Mouse (Mus musculus): ENCODE data around the gene Pebp1. TPM values are rescaled to one million over a fixed set of nuclear protein-coding genes. Genes with fewer than 3 reads are reported as not detected.

Gene Pebp1
- polyA plus RNA-seq, 1 experiment from 2014 or later, result 1,104 TPM

GRCm38 (mm10) chr5:117282360-117282759, 5.1 kb downstream of the Pebp1 start:
- 85% methylated on average over 8 of the region's 8 CpGs for WGBS
- Histone ChIP-seq H3K27ac (no peak overlapping the region), H3K9ac (no peak overlapping the region), H3K9me3 (no peaks in the 10 kb centered on the region), H3K4me3 (no peak overlapping the region), H3K36me3 (replicated peaks) (peaks cover 13% of the 10 kb centered on the region; the same call in 1 of the 2 replicates), H3K4me2 (no peak overlapping the region), H3K27me3 (replicated peaks) (no peaks in the 10 kb centered on the region), H3K4me1 (peaks cover 26% of the 10 kb centered on the region)
- ATAC-seq (replicated peaks), result no peak

- Histone ChIP-seq H3K27ac (no peak overlapping the region), H3K9me3 (no peaks in the 10 kb centered on the region), H3K27me3 (replicated peaks) (no peaks in the 10 kb centered on the region), H3K9ac (no peak overlapping the region), H3K4me2 (no peak overlapping the region), H3K4me3 (no peak overlapping the region), H3K4me1 (peaks cover 24% of the 10 kb centered on the region), H3K36me3 (replicated peaks) (peaks cover 13% of the 10 kb centered on the region; the same call in 1 of the 2 replicates)
- ATAC-seq (replicated peaks), result no peak
- 95% methylated on average over 10 of the region's 10 CpGs for WGBS
These were observed 5.9 kb downstream of the Pebp1 start for GRCm38 (mm10) chr5:117281536-117281935.

DNA sequence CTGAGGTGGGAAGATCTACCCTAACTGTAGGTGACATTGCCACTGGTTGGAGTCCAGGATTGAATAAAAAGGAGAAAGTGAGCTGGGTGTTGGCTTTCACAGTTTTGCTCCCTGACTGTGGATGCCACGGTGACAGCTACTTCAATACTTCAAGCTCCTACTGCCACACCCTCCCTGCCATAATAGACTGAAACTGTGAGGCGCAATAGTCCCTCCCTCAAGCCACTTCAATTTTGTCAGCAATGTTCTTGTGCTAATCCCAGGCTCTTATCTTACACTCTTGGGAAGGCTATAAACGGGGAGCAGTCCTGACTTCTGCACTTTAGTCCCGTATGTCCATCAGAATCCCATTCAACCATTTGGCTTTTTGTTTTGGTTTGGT, 7.8 kb downstream of the Pebp1 start:
- H3K27ac ChIP-seq, result no peak overlapping the region
- WGBS, result 81% methylated on average over 4 of the region's 4 CpGs
- no peak overlapping the region for H3K9ac ChIP-seq

GRCm38 (mm10) chr5:117278809-117279668, 8.4 kb downstream of the Pebp1 start:
- no peak overlapping the region for H3K4me3 ChIP-seq
- H3K36me3 ChIP-seq (replicated peaks), result 0 out of 2 replicates have a peak, but pooled peaks cover 3% of the 10 kb centered on the region
- no peak overlapping the region for H3K9ac ChIP-seq
- no peaks in the 10 kb centered on the region for H3K9me3 ChIP-seq
- no peak overlapping the region for H3K4me2 ChIP-seq
- no peak for ATAC-seq (replicated peaks)
- WGBS, result 91% methylated on average over 15 of the region's 15 CpGs
- H3K27me3 ChIP-seq (replicated peaks), result no peaks in the 10 kb centered on the region
- H3K4me1 ChIP-seq, result no peaks in the 10 kb centered on the region
- no peak overlapping the region for H3K27ac ChIP-seq

More for the DNA sequence above, 7.8 kb downstream of the Pebp1 start:
- Histone ChIP-seq H3K27me3 (replicated peaks) (no peaks in the 10 kb centered on the region), H3K36me3 (replicated peaks) (peaks cover 5% of the 10 kb centered on the region; the same call in 1 of the 2 replicates), H3K9me3 (no peaks in the 10 kb centered on the region), H3K4me1 (peaks cover 6% of the 10 kb centered on the region), H3K4me3 (no peak overlapping the region), H3K4me2 (no peak overlapping the region)
- ATAC-seq (replicated peaks), result no peak

DNA sequence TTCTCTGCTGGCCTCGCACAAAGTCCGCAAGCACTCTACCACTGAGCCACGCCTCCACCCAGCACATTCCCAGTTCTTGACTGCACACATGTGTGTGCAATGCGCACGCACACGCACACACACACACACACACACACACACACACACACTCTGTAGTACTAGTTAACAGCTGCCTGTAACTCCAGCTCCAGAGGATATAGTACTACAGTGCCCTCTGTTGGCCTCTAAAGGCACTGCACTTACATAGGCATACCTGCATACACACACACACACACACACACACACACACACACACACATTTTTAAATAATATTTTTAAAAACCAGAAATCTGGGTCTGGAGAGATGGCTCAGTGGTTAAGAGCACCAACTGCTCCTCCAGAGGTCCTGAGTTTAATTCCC, 9.6 kb downstream of the Pebp1 start:
- WGBS, result 92% methylated on average over 6 of the region's 6 CpGs
- no peak for ATAC-seq (replicated peaks)
- Histone ChIP-seq H3K27ac (no peak overlapping the region), H3K27me3 (replicated peaks) (no peaks in the 10 kb centered on the region), H3K4me3 (no peak overlapping the region), H3K36me3 (replicated peaks) (no peaks in the 10 kb centered on the region), H3K9ac (no peak overlapping the region), H3K9me3 (no peaks in the 10 kb centered on the region), H3K4me1 (no peaks in the 10 kb centered on the region), H3K4me2 (no peak overlapping the region)

DNA sequence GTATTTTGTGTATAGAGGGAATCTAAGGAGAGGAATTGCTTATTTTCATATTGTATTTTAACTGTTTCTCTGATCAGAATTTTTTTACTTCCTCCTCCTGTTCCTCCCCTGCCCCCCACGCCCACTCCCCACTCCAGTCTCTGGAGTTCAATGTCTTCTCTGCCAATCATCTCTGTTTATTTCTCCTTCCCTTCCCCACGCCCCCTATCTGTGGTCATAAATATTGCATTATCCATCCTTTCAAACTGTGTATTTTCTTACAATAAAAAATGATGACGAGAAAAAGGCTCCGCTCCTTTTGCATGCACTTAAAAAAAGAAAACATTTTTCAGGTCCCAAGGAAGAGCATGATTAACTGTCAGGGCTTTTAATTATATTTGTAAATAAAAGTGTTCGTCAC, 12.6 kb downstream of the Pebp1 start:
- Histone ChIP-seq H3K9me3 (no peaks in the 10 kb centered on the region), H3K9ac (no peak overlapping the region), H3K4me1 (no peaks in the 10 kb centered on the region), H3K4me3 (no peak overlapping the region), H3K36me3 (replicated peaks) (no peaks in the 10 kb centered on the region), H3K27ac (no peak overlapping the region), H3K27me3 (replicated peaks) (no peaks in the 10 kb centered on the region), H3K4me2 (no peak overlapping the region)
- ATAC-seq (replicated peaks), result no peak
- WGBS, result 64% methylated on average over 5 of the region's 5 CpGs

- WGBS, result 89% methylated on average over 14 of the region's 14 CpGs
- H3K9ac ChIP-seq, result no peak overlapping the region
- H3K36me3 ChIP-seq (replicated peaks), result no peaks in the 10 kb centered on the region
- no peaks in the 10 kb centered on the region for H3K27me3 ChIP-seq (replicated peaks)
- no peak overlapping the region for H3K27ac ChIP-seq
- H3K4me3 ChIP-seq, result no peak overlapping the region
- no peaks in the 10 kb centered on the region for H3K9me3 ChIP-seq
- H3K4me2 ChIP-seq, result no peak overlapping the region
- H3K4me1 ChIP-seq, result no peaks in the 10 kb centered on the region
- ATAC-seq (replicated peaks), result no peak
These were observed 15.5 kb downstream of the Pebp1 start for GRCm38 (mm10) chr5:117271945-117272344.

DNA sequence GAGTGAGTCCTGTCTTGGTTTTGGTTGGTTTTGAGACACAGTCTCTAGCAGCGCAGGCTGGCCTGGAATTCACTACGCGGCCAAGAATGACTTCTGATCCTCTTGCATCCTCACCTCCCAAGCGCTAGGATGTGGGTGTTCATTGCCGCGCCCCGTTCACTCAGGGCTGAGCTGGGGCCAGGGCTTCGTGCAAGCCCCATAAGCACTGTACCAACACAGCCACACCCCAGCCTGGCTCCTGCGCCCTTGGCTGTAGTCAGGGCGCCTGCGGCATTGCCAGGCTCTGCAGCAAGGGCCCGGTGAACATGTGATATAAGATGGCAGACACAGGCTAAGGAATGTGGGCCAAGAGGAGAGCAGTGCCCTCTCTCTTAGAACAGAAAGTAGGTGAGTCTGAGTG, 18.0 kb downstream of the Pebp1 start:
- H3K36me3 ChIP-seq (replicated peaks), result peaks cover 9% of the 10 kb centered on the region; the same call in 1 of the 2 replicates

GRCm38 (mm10) chr5:117268749-117269148, 18.7 kb downstream of the Pebp1 start:
- ATAC-seq (replicated peaks), result no peak
- H3K4me3 ChIP-seq, result no peak overlapping the region
- H3K27me3 ChIP-seq (replicated peaks), result no peaks in the 10 kb centered on the region
- H3K27ac ChIP-seq, result no peak overlapping the region
- no peak overlapping the region for H3K4me2 ChIP-seq
- peaks cover 14% of the 10 kb centered on the region for H3K36me3 ChIP-seq (replicated peaks)
- 37% methylated on average over 5 of the region's 5 CpGs for WGBS
- no peaks in the 10 kb centered on the region for H3K9me3 ChIP-seq
- H3K9ac ChIP-seq, result no peak overlapping the region
- H3K4me1 ChIP-seq, result no peaks in the 10 kb centered on the region

More for the DNA sequence above, 18.0 kb downstream of the Pebp1 start:
- no peaks in the 10 kb centered on the region for H3K4me1 ChIP-seq
- H3K27me3 ChIP-seq (replicated peaks), result no peaks in the 10 kb centered on the region
- H3K9ac ChIP-seq, result no peak overlapping the region
- H3K4me2 ChIP-seq, result no peak overlapping the region
- no peak overlapping the region for H3K4me3 ChIP-seq
- no peaks in the 10 kb centered on the region for H3K9me3 ChIP-seq
- H3K27ac ChIP-seq, result no peak overlapping the region
- 97% methylated on average over 12 of the region's 12 CpGs for WGBS
- no peak for ATAC-seq (replicated peaks)

DNA sequence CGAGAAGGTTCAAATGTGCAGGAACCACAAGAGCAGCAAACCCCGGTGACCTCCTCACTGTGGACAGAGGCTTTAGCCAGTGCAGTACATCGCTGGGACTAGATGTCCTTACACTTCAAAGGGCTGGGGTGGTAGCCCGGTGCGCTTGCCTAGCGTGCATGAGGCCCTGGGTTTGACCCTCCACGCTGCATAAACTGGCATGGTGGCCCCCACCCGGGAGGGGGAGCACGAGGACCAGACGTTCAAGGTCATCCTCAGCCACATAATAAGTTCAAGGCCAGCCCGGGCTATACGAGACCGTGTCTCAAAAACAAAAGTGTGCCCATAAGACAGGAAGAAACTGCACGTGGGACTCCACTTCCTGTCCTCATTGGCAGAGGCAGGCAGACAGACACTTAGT, 19.5 kb downstream of the Pebp1 start:
- no peak for ATAC-seq (replicated peaks)
- Histone ChIP-seq H3K27ac (no peak overlapping the region), H3K4me2 (no peak overlapping the region), H3K36me3 (replicated peaks) (peaks cover 20% of the 10 kb centered on the region), H3K4me1 (no peaks in the 10 kb centered on the region), H3K9me3 (no peaks in the 10 kb centered on the region), H3K27me3 (replicated peaks) (no peaks in the 10 kb centered on the region), H3K9ac (no peak overlapping the region), H3K4me3 (no peak overlapping the region)
- WGBS, result 80% methylated on average over 14 of the region's 14 CpGs

GRCm38 (mm10) chr5:117264701-117265100, 22.7 kb downstream of the Pebp1 start:
- Histone ChIP-seq H3K27ac (no peak overlapping the region), H3K36me3 (replicated peaks) (peaks cover 32% of the 10 kb centered on the region), H3K4me3 (no peak overlapping the region), H3K27me3 (replicated peaks) (no peaks in the 10 kb centered on the region), H3K9me3 (no peaks in the 10 kb centered on the region), H3K9ac (no peak overlapping the region), H3K4me1 (no peaks in the 10 kb centered on the region), H3K4me2 (no peak overlapping the region)
- 53% methylated on average over 5 of the region's 5 CpGs for WGBS
- ATAC-seq (replicated peaks), result no peak

DNA sequence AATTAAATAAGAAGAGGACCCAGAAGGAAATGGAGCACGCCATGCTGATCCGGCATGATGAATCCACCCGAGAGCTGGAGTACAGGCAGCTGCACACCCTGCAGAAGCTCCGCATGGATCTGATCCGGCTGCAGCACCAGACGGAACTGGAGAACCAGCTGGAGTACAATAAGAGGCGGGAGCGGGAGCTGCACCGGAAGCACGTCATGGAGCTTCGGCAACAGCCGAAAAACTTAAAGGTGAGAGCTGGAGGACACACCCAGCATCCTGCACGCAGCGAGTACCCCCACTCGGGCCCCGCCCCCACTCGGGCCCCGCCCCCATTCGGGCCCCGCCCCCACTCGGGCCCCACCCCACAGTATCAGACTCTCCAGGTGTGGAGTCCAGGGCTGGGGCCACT, 23.9 kb downstream of the Pebp1 start:
- Histone ChIP-seq H3K4me1 (no peaks in the 10 kb centered on the region), H3K27me3 (replicated peaks) (no peaks in the 10 kb centered on the region), H3K4me3 (no peak overlapping the region), H3K27ac (no peak overlapping the region), H3K36me3 (replicated peaks) (peaks cover 41% of the 10 kb centered on the region), H3K9me3 (no peaks in the 10 kb centered on the region), H3K9ac (no peak overlapping the region), H3K4me2 (no peak overlapping the region)
- ATAC-seq (replicated peaks), result no peak
- 85% methylated on average over 21 of the region's 21 CpGs for WGBS

- H3K9me3 ChIP-seq, result no peaks in the 10 kb centered on the region
- 93% methylated on average over 15 of the region's 15 CpGs for WGBS
- no peak overlapping the region for H3K27ac ChIP-seq
- H3K4me3 ChIP-seq, result no peak overlapping the region
- ATAC-seq (replicated peaks), result no peak
- H3K4me2 ChIP-seq, result no peak overlapping the region
- no peaks in the 10 kb centered on the region for H3K27me3 ChIP-seq (replicated peaks)
- H3K9ac ChIP-seq, result no peak overlapping the region
- peaks cover 57% of the 10 kb centered on the region for H3K36me3 ChIP-seq (replicated peaks)
- no peaks in the 10 kb centered on the region for H3K4me1 ChIP-seq
These were observed 29.1 kb downstream of the Pebp1 start for GRCm38 (mm10) chr5:117258276-117258675.
